Mouse (Mus musculus): ENCODE measurements around the gene Elmod1. TPM values are rescaled to one million over a fixed set of nuclear protein-coding genes. Genes with fewer than 3 reads are reported as not detected.

Gene Elmod1
- polyA plus RNA-seq (2012; rRNA removed), result 0.92 and 1.7 TPM in 2 replicates

DNA sequence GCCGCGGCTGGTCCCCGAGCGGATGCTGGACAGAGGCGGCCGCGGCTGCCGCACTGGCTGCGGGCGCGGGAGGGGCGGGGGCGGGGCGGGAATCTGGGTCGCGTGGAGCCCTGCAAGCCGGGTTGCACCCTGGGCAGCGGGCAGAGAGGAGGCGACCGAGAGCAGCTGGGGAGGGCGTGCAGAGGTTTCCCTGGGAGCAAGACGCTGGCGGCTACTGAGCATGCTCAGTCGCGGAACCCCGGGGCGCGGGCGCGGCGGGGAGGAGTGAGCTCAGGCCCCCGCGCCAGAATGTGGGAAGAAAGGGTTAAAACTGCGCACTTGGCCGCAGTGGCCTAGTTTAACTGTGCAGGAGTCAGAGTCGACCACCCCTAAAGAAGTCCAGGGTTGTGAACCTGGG is at the start of gene Elmod1:
Gene Elmod1, minus strand, starts transcription at position 180 of the 397 bp plus-strand sequence.

Other genes starting within 250 kb of the Elmod1 start
- 5.6 and 5.7 TPM in 2 replicates for gene Slc35f2, start 203.8 kb downstream of the Elmod1 start, polyA plus RNA-seq (2012; rRNA removed)
- not detected in 2 replicates for gene Sln, start 125.1 kb downstream of the Elmod1 start, polyA plus RNA-seq (2012; rRNA removed)
- gene Tnfaip8l3, start 93.1 kb upstream of the Elmod1 start, polyA plus RNA-seq (2012; rRNA removed), result 1.2 and 2.5 TPM in 2 replicates